Mouse (Mus musculus): ENCODE results near the gene Hydin.
"Not testable (repeated sequence)": the region's sequence is repeated elsewhere in the genome, so short reads cannot be mapped to it uniquely, and the experiment has no call there.

Gene Hydin

GRCm38 (mm10) chr8:110522985-110523384, 256.2 kb downstream of the Hydin start:
- DNase-seq (ENCODE audit: low spot score) = no peak

GRCm38 (mm10) chr8:110525229-110525628, 258.5 kb downstream of the Hydin start:
- peak; percentile 5 for DNase-seq (ENCODE audit: low spot score)

GRCm38 (mm10) chr8:110530008-110530762, 263.4 kb downstream of the Hydin start:
- DNase-seq (ENCODE audit: low spot score) = no peak

DNA sequence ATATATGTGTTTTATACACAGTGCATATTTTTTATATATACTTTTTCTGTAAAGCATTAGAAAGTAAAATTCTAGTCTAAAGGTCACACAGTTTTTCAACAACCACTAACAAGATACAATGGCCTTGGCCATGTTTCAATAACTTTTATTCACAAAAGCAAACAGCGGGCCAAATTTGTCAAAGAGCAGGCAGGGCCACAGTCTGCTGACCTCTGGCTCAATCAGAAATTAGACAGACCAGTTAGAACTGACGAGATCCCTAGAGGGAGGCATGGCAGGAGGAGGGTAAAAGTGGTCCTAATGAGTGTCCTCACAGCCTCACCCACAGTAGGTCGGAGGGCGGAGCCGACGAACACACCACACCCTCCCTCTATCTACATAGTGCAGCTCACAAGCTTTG, 267.0 kb downstream of the Hydin start:
- no peak for DNase-seq (ENCODE audit: low spot score)

DNA sequence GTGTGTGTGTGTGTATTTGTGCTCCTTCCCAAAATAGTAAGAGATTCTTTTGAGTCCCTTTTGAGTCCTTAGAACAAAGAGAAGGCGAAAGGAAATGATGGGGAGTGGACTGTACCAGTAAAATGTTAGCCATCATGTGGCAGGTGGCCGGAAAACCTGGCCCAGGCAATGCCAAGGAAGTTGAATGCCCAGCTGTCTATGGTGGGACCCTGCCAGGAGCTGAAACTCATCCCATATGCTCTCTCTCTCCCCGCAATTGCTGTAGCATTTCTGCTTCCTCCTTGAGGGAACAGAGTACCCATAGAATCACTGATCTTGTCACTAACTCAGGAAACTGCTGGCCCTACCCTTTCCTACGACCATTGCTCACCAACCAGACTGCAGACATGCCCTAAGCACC, 271.1 kb downstream of the Hydin start:
- no peak for DNase-seq (ENCODE audit: low spot score)

GRCm38 (mm10) chr8:110550343-110550742, 283.6 kb downstream of the Hydin start:
- no peak for DNase-seq (ENCODE audit: low spot score)

DNA sequence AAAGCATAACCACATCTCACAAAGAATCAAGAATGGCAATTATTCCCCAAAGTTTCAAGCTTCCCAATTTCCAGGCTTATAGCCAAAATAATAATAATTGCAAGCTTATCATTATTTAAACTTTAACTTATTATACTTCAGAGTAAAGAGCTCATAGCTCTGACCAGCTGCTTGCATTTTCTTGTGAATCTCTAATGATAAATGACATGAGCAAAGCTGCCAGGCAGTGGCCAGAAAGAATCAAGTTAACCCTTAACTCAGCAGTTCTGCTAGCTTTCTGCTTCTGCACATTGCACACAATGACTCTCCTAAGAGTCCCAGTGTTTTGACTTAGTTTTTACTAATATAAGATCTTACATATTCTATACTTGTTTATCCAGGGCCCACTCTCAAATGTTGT, 285.3 kb downstream of the Hydin start:
- not testable (repeated sequence) for DNase-seq (ENCODE audit: low spot score)

GRCm38 (mm10) chr8:110592641-110593040, 325.9 kb downstream of the Hydin start:
- no peak for DNase-seq (ENCODE audit: low spot score)

- DNase-seq (ENCODE audit: low spot score) = no peak
Observed at GRCm38 (mm10) chr8:110594164-110594563, 327.4 kb downstream of the Hydin start.

DNA sequence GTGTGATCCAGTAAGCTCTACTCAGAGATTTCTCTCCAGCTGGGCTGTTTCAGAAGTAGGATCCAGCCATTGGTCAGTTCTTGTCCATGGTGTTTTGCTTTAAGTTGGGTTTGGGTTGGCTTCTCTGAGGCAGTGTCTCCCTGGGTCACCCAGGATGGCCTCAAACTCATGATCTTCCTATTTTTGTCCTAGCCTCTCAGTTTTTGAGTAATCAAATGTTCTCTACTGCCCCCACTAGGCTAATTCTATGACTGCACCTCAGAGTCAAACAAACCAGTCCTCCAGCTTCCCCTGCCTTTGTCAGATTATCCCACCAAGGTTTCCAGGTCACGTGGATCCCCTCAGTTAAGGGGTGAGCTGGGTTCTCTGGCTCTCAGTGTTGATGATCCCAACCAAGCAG, 337.8 kb downstream of the Hydin start:
- DNase-seq (ENCODE audit: low spot score) = peak; percentile 81

DNA sequence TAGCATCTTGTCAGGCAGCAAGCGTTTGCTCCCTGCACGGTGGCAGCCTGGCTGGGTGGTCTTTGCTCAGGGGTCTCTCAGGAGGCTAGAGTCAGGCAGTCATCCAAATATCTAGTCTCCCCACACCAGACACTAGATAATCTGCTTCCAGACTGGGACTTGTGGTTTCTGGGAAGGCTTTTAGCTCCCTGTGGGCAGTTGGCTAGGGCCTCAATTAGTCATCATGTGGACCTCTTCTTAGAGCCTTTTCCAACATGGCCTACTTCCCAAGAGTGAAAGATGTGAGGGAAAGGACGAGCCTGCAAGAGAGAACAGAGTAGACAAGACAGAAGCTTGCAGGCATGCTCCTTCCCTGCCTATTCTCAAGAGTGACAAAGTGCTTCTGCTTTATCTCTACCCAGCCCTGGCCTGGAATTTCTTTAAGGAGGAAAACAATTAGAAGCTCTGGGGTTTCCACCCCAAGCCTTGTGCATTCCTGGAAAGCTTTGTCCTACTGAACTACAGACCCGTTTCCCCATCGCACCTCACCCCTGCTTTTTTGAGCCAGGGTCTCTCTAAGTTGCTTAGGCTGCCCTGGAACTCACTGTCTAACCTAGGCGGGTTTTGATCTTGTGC, 338.7 kb downstream of the Hydin start:
- DNase-seq (ENCODE audit: low spot score) = no peak

- DNase-seq (ENCODE audit: low spot score) = no peak
Observed at GRCm38 (mm10) chr8:110615730-110616129, 349.0 kb downstream of the Hydin start.

- no peak for DNase-seq (ENCODE audit: low spot score)
Observed at GRCm38 (mm10) chr8:110617801-110618358, 351.1 kb downstream of the Hydin start.

- peak; percentile 98 for DNase-seq (ENCODE audit: low spot score)
Observed at GRCm38 (mm10) chr8:110618391-110619207, 351.8 kb downstream of the Hydin start, which contains the start of gene Vac14. Gene Vac14 (plus strand): TSS chr8:110618585.

GRCm38 (mm10) chr8:110619208-110619574, 352.4 kb downstream of the Hydin start:
- peak; percentile 6 for DNase-seq (ENCODE audit: low spot score)

GRCm38 (mm10) chr8:110619919-110620318, 353.1 kb downstream of the Hydin start:
- no peak for DNase-seq (ENCODE audit: low spot score)

DNA sequence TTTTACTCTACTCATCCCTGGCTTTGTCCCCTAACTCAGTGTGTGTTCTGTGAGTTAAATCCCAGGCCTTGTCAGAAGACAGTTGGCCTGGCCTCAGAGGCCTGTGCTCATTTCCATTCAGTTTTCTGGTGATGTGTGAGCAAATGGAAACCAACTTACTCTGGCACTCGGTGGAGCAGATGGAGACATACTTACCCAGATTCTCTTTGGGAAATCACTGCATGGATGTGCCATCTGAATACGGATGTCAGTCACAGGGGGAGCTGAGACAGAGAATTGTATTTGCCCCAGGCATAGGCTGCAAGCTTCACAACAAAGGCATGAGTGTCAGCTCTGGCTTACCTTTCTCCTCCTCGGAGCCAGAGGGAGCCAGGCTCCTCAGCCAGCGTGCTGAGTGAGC, 359.7 kb downstream of the Hydin start:
- no peak for DNase-seq (ENCODE audit: low spot score)

GRCm38 (mm10) chr8:110629245-110630063, 362.7 kb downstream of the Hydin start:
- peak; percentile 74 for DNase-seq (ENCODE audit: low spot score)

DNA sequence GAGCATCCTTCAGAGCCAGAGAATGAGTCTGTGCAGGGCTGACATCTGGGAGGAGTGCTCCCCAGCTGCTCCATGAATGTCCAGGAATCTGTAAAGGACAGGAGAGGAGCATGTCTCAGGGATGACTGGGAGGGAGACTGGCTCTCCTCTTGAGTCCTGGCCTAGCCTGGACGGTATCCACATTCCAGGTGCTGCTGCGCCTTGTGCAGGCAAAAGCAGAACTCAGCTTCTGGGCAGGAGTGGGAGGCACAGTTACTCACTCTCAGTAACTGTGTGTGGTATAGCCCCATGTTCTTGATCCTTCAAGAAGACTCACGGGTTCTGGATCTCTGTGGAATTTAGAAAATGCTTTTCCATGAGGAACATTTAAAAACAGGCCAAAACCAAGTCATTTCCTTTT, 363.3 kb downstream of the Hydin start:
- DNase-seq (ENCODE audit: low spot score) = no peak

DNA sequence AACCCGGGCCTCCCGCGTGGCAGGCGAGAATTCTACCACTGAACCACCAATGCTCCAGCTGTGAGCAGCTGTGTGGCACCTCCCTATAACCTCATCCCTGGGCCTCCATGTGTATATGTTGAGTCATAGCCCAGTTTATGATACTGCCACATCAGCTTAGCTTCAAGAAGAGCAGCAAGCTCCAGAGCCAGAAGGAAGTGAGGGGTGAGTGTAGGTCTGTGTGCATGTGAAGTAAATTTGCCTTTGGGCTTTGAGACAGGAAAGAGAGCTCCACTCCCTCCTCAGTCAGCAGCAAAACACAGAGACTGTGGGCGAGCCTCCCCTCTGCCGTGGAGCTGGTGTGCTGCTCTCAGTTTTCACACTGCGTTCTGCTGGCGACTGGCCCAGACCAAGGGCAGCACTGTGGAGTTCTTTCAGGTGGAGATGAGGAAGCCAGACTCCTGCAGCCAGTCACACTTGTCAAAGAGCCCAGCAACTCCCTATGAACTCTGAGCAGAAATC, 363.8 kb downstream of the Hydin start:
- no peak for DNase-seq (ENCODE audit: low spot score)

- DNase-seq (ENCODE audit: low spot score) = no peak
Observed at GRCm38 (mm10) chr8:110631201-110631600, 364.4 kb downstream of the Hydin start.
